Mouse (Mus musculus) G1E (cell line): ENCODE measurements at regions not wholly inside any gene's neighbourhood (a gene's known extent, or its start where the extent isn't known, plus 50 kb on each side); places are given as distances from the start of the nearest gene placed in this dataset.

Experiments used
- CTCF ChIP-seq: IDR thresholded peaks from 2 replicates; pipeline ENCODE4 v1.5.1; 2012; ENCODE audit warnings: low read depth, low read length, inconsistent platforms, mixed read lengths
- GATA1 ChIP-seq: IDR thresholded peaks from 2 replicates; pipeline ENCODE4 v1.6.1; 2012; ENCODE audit warnings: borderline replicate concordance, low read length, inconsistent platforms, mixed read lengths
- GATA2 ChIP-seq: IDR thresholded peaks from 2 replicates; pipeline ENCODE4 v1.6.1; 2012; ENCODE audit warnings: low read depth, low read length, inconsistent platforms, borderline replicate concordance
- POLR2AphosphoS5 ChIP-seq: IDR thresholded peaks from 2 replicates; pipeline ENCODE4 v1.6.1; 2012; ENCODE audit warnings: low read depth, low read length, inconsistent platforms; ENCODE audit not compliant: insufficient replicate concordance
- TAL1 ChIP-seq: conservative IDR thresholded peaks from 2 replicates; pipeline ENCODE4 v1.6.1; 2012; ENCODE audit warnings: low read depth, low read length, inconsistent platforms, mixed read lengths

DNA sequence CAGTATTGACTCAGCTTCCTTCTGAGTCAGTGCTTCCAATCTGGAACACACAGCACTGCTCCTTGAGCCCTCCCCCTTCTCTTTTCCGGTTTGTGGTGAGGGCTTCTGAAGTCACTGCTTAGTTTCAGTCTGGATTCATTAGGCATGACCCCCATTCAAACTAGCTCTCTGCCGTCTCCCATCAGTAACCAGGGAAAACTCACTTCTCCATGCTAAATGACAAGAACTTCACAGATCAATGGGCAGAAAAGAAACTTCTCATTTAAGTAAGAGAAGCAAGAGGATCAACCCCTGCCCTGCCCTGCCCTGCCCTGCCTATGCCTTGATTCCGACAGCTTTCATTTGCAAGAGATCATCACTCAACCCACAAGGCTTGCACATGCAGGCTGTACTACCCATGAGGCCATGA lies 82.9 kb upstream of the Nck2 start:
- no peak for TF ChIP-seq POLR2AphosphoS5
- no peak for TF ChIP-seq CTCF
- no peak for TF ChIP-seq GATA1
- no peak for TF ChIP-seq TAL1
- no peak for TF ChIP-seq GATA2
